Mouse (Mus musculus) forebrain, embryonic 10.5 days (tissue): ENCODE measurements around the gene Apoc4. TPM values are rescaled to one million over a fixed set of nuclear protein-coding genes. Genes with fewer than 3 reads are reported as not detected.
"Not testable (repeated sequence)": the region's sequence is repeated elsewhere in the genome, so short reads cannot be mapped to it uniquely, and the experiment has no call there.

Experiments
- DNase-seq: peaks from one replicate; pipeline ENCODE4 v3.0.0-alpha.2; 2017; ENCODE audit warnings: low spot score; ENCODE audit errors: extremely low spot score
- H3K27ac ChIP-seq: fragments of 300-500 bp; sonication (generic); 2 replicates; pipeline ENCODE4 v1.5.1; 2016; ENCODE audit warnings: mild to moderate bottlenecking
- H3K27me3 ChIP-seq: fragments of 300-500 bp; sonication (generic); 2 replicates; pipeline ENCODE4 v1.6.1; 2016; ENCODE audit warnings: mild to moderate bottlenecking; ENCODE audit not compliant: poor library complexity, severe bottlenecking
- H3K36me3 ChIP-seq: fragments of 300-500 bp; sonication (generic); replicated peaks from 2 replicates; pipeline ENCODE4 v1.6.1; 2016; ENCODE audit warnings: mild to moderate bottlenecking, moderate library complexity
- H3K4me1 ChIP-seq: fragments of 300-500 bp; sonication (generic); 2 replicates; pipeline ENCODE4 v1.6.1; 2016
- H3K4me3 ChIP-seq: fragments of 300-500 bp; sonication (generic); 2 replicates; pipeline ENCODE4 v1.5.1; 2016; ENCODE audit warnings: mild to moderate bottlenecking, moderate library complexity
- H3K9me3 ChIP-seq: fragments of 300-500 bp; sonication (generic); 2 replicates; pipeline ENCODE4 v1.6.1; 2016; ENCODE audit warnings: mild to moderate bottlenecking, moderate library complexity
- WGBS: fragments of 180-500 bp; shearing (Covaris S2); methylation state at CpG from one replicate; pipeline ENCODE4 v1.1.7; 2016; 5-methylcytosine and 5-hydroxymethylcytosine counted together
- polyA plus RNA-seq: library from polyadenylated mRNA; unstranded; fragments of >200 nt; fragmentation: Nextera tagmentation; extraction: Ambion mirVana; gene quantifications from 2 replicates; pipeline ENCODE4 v1.2.1, GENCODE M21; 2016

The Apoc4 gene
- polyA plus RNA-seq, 1 experiment from 2014 or later = not detected

DNA sequence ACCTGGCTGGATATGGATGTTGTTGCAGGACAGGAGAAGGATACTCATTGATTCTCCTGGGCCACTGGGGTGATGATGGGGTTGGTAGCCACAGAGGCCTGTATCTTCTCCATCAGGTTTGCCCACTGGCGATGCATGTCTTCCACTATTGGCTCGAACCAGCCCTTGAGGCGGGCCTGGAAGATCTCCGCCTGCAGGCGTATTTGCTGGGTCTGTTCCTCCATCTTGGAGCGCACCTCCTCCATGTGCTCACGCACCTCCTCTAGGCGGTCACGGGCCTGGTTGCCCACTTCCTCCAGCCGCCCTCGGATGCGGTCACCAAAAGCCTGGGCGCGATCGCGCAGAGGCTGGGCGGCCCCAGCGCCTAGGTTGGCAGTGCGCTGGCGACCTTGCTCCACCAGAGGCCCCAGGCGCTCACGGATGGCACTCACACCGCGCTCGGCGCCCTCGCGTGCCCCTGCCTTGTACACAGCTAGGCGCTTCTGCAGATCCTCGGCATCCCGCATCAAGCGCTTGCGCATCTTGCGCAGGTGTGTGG, 15.1 kb upstream of the Apoc4 start:
- Histone ChIP-seq H3K4me1 (peaks cover 68% of the 10 kb centered on the region), H3K9me3 (peaks cover 10% of the 10 kb centered on the region), H3K4me3 (0 out of 2 replicates have a peak overlapping the region, but pooled peaks have one; percentile 4), H3K27me3 (no peaks in the 10 kb centered on the region), H3K27ac (no peak overlapping the region), H3K36me3 (peaks cover 28% of the 10 kb centered on the region)
- WGBS = 94% methylated on average over 34 of the region's 34 CpGs
- DNase-seq = no peak

GRCm38 (mm10) chr7:19695881-19696280, 14.6 kb upstream of the Apoc4 start:
- H3K9me3 ChIP-seq = peaks cover 10% of the 10 kb centered on the region
- no peak for DNase-seq
- H3K27ac ChIP-seq = no peak overlapping the region
- H3K36me3 ChIP-seq = peaks cover 25% of the 10 kb centered on the region
- H3K27me3 ChIP-seq = no peaks in the 10 kb centered on the region
- no peak overlapping the region for H3K4me3 ChIP-seq
- WGBS = 91% methylated on average over 6 of the region's 6 CpGs
- H3K4me1 ChIP-seq = peaks cover 63% of the 10 kb centered on the region

- Histone ChIP-seq H3K27me3 (no peaks in the 10 kb centered on the region), H3K9me3 (peaks cover 10% of the 10 kb centered on the region), H3K36me3 (peaks cover 21% of the 10 kb centered on the region), H3K4me1 (peaks cover 56% of the 10 kb centered on the region), H3K27ac (no peak overlapping the region), H3K4me3 (no peak overlapping the region)
- no peak for DNase-seq
- 55% methylated on average over 8 of the region's 8 CpGs for WGBS
Measured at GRCm38 (mm10) chr7:19695213-19695594, 13.9 kb upstream of the Apoc4 start.

DNA sequence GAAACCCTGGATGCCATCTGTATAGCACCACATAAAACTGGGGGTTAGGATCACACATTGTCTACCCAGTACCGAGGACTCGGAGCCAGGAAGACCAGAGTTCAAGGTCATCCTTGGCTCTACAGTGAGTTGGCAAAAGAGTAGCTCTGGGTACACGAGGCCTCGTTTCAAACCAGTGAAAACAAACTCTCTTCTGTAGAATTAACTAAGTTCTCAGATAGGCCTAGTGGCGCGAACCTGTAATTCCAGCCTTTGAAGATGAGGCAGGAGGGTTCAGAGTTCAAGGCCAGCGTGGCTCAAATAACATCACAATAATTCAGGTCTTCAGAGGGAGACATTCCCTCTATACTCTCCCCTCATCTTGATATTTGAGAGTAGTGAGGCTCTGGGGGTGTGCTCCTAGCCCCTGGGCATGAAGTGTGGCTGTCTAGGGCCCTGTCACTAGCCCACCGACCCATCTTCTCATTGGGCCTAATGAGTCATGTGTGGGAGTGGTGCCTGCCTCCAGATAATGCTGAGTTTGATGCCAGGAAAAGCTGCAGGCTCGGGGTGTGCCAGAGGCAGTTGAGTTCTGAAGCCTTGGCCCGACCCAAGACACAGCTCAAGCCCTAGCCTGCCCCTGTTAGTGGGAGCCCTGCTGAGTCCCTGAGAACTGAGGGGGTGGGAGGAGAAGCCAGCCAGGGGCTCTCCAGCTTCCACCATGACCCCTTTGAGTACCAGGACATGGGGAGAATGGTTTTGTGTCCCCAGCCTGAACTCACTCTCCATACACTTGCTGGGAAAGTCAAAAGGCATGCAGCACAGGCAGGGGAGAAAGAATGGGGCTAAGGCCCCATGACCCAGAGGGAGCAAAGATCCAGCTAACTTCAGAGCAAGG, 13.3 kb upstream of the Apoc4 start:
- Histone ChIP-seq H3K27me3 (no peaks in the 10 kb centered on the region), H3K9me3 (peaks cover 10% of the 10 kb centered on the region), H3K36me3 (peaks cover 20% of the 10 kb centered on the region), H3K27ac (no peak overlapping the region), H3K4me1 (peaks cover 49% of the 10 kb centered on the region), H3K4me3 (no peak overlapping the region)
- 87% methylated on average over 10 of the region's 10 CpGs for WGBS
- no peak for DNase-seq

DNA sequence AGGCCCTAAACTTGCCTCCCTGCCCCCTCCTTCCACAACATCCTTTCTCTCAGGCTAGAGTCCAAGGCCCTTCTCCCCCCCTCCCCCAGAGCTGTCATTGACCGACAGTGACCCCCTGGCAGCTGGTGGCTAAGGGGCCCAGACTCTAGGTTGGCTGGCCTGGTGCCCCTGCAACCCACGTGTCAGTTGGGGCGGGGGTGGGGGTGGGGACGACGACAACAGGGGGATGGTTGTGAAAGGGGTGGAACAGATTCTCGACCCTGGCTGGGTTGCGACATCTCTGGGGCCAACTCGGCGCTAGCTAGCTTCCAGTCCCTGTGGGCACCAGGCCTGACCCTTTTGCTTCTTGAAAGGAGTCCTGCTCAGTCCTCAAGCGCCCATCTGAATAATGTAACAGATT, 12.1 kb upstream of the Apoc4 start:
- Histone ChIP-seq H3K9me3 (peaks cover 10% of the 10 kb centered on the region), H3K4me3 (peak overlapping the region; percentile 21; the same call in 1 of the 2 replicates), H3K36me3 (peaks cover 20% of the 10 kb centered on the region), H3K27ac (peak overlapping the region; percentile 71), H3K27me3 (no peaks in the 10 kb centered on the region), H3K4me1 (peaks cover 38% of the 10 kb centered on the region)
- DNase-seq = no peak
- 31% methylated on average over 10 of the region's 10 CpGs for WGBS

GRCm38 (mm10) chr7:19691873-19692865, 10.9 kb upstream of the Apoc4 start, which contains the start of gene Apoc1:
Gene Apoc1, minus strand, starts transcription at chr7:19692660.
- H3K27ac ChIP-seq = peak within 1 kb of the TSS; percentile 71
- peaks cover 16% of the 10 kb centered on the region for H3K36me3 ChIP-seq
- H3K27me3 ChIP-seq = no peaks in the 10 kb centered on the region
- peak within 1 kb of the TSS; percentile 21; the same call in 1 of the 2 replicates for H3K4me3 ChIP-seq
- no peak for DNase-seq
- H3K4me1 ChIP-seq = peaks cover 26% of the 10 kb centered on the region
- 51% methylated on average over 28 of the region's 28 CpGs for WGBS
- H3K9me3 ChIP-seq = peaks cover 10% of the 10 kb centered on the region

- Histone ChIP-seq H3K36me3 (peaks cover 9% of the 10 kb centered on the region), H3K4me1 (peaks cover 32% of the 10 kb centered on the region), H3K4me3 (no peak overlapping the region), H3K27ac (no peak overlapping the region), H3K27me3 (no peaks in the 10 kb centered on the region), H3K9me3 (peaks cover 4% of the 10 kb centered on the region)
- 79% methylated on average over 6 of the region's 6 CpGs for WGBS
- no peak for DNase-seq
Measured at GRCm38 (mm10) chr7:19691434-19691833, 10.2 kb upstream of the Apoc4 start.

DNA sequence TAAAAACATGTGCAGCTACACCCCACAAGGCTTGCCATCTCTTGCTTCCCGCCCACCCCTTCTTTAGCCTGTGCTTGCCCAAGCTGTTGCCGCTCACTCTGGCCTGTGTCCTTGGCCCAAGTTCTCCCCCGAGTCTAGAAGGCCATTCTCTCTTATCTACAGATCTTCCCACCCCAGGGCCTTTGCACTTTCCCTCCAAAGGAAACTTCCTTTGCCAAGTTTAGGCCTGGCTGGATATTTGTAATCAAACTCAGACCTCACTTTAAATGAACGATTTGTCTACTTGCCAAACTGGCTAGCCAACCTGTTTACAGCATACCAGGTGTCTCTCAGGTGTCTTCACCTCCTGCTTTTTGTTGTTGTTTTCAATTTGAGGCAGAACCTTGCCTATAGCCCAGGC, 9.6 kb upstream of the Apoc4 start:
- H3K4me1 ChIP-seq = peaks cover 32% of the 10 kb centered on the region
- no peak for DNase-seq

GRCm38 (mm10) chr7:19688611-19689010, 7.3 kb upstream of the Apoc4 start:
- Histone ChIP-seq H3K27ac (no peak overlapping the region), H3K4me1 (peaks cover 27% of the 10 kb centered on the region), H3K4me3 (no peak overlapping the region), H3K36me3 (no peaks in the 10 kb centered on the region), H3K27me3 (no peaks in the 10 kb centered on the region), H3K9me3 (no peaks in the 10 kb centered on the region; the same call in 1 of the 2 replicates)
- WGBS = 96% methylated on average over 2 of the region's 2 CpGs
- DNase-seq = no peak

More for the DNA sequence above, 9.6 kb upstream of the Apoc4 start:
- no peak overlapping the region for H3K27ac ChIP-seq
- peaks cover 3% of the 10 kb centered on the region for H3K36me3 ChIP-seq
- no peaks in the 10 kb centered on the region; the same call in 1 of the 2 replicates for H3K9me3 ChIP-seq
- no peak overlapping the region for H3K4me3 ChIP-seq
- 86% methylated on average over 4 of the region's 4 CpGs for WGBS
- H3K27me3 ChIP-seq = no peaks in the 10 kb centered on the region

GRCm38 (mm10) chr7:19688101-19688500, 6.8 kb upstream of the Apoc4 start:
- Histone ChIP-seq H3K27me3 (no peaks in the 10 kb centered on the region), H3K9me3 (no peaks in the 10 kb centered on the region; the same call in 1 of the 2 replicates), H3K36me3 (no peaks in the 10 kb centered on the region), H3K4me1 (peaks cover 22% of the 10 kb centered on the region), H3K4me3 (no peak overlapping the region), H3K27ac (no peak overlapping the region)
- 89% methylated on average over 10 of the region's 10 CpGs for WGBS
- DNase-seq = no peak

GRCm38 (mm10) chr7:19686927-19687583, 5.8 kb upstream of the Apoc4 start:
- H3K9me3 ChIP-seq, H3K4me3 ChIP-seq, H3K27me3 ChIP-seq, H3K36me3 ChIP-seq, DNase-seq: not testable (repeated sequence)
- 71% methylated on average over 8 of the region's 8 CpGs for WGBS
- H3K27ac ChIP-seq = peak overlapping the region; percentile 56; the same call in 1 of the 2 replicates
- H3K4me1 ChIP-seq = peaks cover 11% of the 10 kb centered on the region

- H3K4me1 ChIP-seq = peaks cover 6% of the 10 kb centered on the region; the same call in 1 of the 2 replicates
- H3K27me3 ChIP-seq = no peaks in the 10 kb centered on the region
- H3K27ac ChIP-seq = peak overlapping the region; percentile 56; the same call in 1 of the 2 replicates
- no peak overlapping the region for H3K4me3 ChIP-seq
- 86% methylated on average over 6 of the region's 6 CpGs for WGBS
- DNase-seq = no peak
- no peaks in the 10 kb centered on the region; the same call in 1 of the 2 replicates for H3K9me3 ChIP-seq
- H3K36me3 ChIP-seq = no peaks in the 10 kb centered on the region
Measured at GRCm38 (mm10) chr7:19686521-19686920, 5.2 kb upstream of the Apoc4 start.
